Mouse (Mus musculus): Measurements from ENCODE around the gene Gm21987. TPM values are rescaled to one million over a fixed set of nuclear protein-coding genes. Genes with fewer than 3 reads are reported as not detected.

Gm21987 gene
- polyA plus RNA-seq, 1 experiment from 2014 or later: not detected

DNA sequence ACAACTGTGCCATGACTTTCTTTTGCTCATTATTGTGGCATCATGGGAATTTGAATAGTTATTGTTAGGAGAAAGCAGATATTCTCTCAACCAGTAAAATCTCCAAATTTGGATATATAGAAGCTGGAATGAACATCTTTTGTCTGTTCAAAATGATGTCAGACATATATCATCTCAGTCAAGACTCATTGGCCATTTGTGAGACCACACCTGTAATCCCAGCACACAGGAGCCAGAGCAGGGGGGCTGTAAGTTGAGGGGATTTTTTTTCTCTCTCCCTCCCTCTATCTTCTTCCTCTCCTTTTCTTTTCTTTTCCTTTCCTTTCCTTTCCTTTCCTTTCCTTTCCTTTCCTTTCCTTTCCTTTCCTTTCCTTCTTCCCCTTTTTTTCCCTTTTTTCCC is 6.0 kb downstream of the Gm21987 start:
- Histone ChIP-seq H3K27ac (no peak overlapping the region), H3K4me3 (no peak overlapping the region), H3K27me3 (ENCODE audit: low read depth, poor library complexity, severe bottlenecking) (no peaks in the 10 kb centered on the region), H3K9me3 (replicated peaks) (no peaks in the 10 kb centered on the region), H3K4me1 (0 out of 2 replicates have a peak, but pooled peaks cover 4% of the 10 kb centered on the region), H3K36me3 (peaks cover 41% of the 10 kb centered on the region)
- DNase-seq (ENCODE audit: low spot score): no peak

DNA sequence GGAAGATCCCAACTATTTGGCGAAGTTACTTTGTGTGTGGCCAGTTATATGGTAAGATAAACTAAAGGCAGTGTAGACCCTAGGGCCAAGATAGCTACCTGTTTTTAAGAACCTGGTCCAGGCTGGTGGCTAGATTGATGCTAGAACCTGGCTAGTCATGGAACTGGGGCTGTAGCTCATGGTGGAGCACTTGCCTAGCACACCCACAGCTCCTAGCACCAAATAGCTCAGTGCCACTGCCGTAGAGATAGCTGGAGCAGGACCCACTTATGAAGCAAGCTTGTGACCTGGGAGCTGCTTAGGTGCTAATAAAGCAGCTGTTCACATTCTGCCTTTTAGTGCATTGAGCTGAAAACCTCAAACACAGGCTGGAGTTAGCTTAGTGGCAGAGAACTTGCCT is 6.8 kb downstream of the Gm21987 start:
- Histone ChIP-seq H3K4me1 (no peaks in the 10 kb centered on the region), H3K36me3 (peaks cover 44% of the 10 kb centered on the region), H3K9me3 (replicated peaks) (no peaks in the 10 kb centered on the region), H3K4me3 (no peak overlapping the region), H3K27me3 (ENCODE audit: low read depth, poor library complexity, severe bottlenecking) (no peaks in the 10 kb centered on the region), H3K27ac (no peak overlapping the region)
- no peak for DNase-seq (ENCODE audit: low spot score)
- WGBS: 94% methylated on average over 2 of the region's 2 CpGs

DNA sequence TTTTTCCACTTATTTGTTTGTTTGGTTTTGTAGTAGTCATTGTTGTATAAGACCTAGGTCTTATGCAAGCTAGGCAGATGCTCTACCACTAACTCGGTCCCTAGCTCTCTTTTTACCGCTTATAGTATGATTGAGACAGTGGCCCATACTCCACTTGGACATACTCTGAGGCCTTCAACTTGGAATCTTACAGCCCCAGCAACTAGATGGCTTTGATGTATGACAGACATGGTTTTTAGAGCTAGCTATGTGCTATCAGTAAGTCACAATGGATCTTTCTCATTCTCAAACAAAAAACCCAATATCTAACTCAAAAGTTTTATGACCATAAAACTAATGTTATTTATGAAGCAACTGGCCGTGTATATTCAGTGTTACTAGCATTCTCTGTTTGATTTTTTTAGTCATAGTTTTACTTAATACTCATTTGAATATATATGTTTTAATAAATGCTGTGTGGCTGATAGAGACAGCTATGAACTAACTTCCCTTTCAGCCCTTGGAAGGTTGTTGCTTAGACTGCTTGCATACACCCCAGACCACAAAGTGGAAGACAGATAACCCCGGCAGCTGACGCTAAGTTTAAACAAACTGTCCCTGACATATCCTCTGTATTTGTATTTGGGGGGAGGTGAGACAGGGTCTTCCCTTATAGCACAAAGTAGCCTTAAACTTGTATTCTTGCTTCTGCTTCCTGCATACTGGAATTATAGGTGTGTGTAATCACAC is 7.5 kb downstream of the Gm21987 start:
- no peaks in the 10 kb centered on the region for H3K4me1 ChIP-seq
- peaks cover 41% of the 10 kb centered on the region for H3K36me3 ChIP-seq
- no peak overlapping the region for H3K4me3 ChIP-seq
- WGBS: 92% methylated on average over 5 of the region's 5 CpGs
- no peaks in the 10 kb centered on the region for H3K27me3 ChIP-seq (ENCODE audit: low read depth, poor library complexity, severe bottlenecking)
- no peak for DNase-seq (ENCODE audit: low spot score)
- H3K9me3 ChIP-seq (replicated peaks): no peaks in the 10 kb centered on the region
- no peak overlapping the region for H3K27ac ChIP-seq

DNA sequence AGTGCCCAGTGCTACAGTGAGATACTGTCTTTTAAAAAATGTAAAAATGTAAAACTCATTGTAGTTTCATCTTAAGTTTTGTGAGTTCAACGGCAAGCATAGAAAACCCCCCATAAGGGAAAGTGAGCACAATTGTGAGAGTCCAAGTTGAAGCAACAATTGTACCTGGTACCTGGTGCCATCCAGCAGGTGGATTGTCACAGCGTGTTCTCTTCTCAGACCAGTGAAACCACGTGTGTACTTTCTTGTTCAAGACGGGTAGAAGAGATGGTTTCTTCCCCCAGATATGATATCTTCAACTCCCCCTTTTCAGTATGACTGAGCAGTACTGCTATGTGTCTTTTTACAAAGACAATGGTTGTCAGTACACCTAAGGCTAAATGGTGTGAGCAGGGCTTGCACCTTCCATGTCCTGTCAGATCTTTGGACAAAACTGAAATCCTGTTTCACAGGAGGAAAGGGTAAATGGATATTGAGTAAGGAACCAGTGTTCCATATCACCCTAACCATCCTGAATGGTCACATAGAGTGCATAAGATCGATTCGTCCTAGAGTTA is 11.5 kb downstream of the Gm21987 start:
- no peaks in the 10 kb centered on the region for H3K9me3 ChIP-seq (replicated peaks)
- no peak overlapping the region for H3K4me3 ChIP-seq
- DNase-seq (ENCODE audit: low spot score): no peak
- H3K4me1 ChIP-seq: peaks cover 16% of the 10 kb centered on the region
- H3K27ac ChIP-seq: no peak overlapping the region
- no peaks in the 10 kb centered on the region for H3K27me3 ChIP-seq (ENCODE audit: low read depth, poor library complexity, severe bottlenecking)
- 91% methylated on average over 6 of the region's 6 CpGs for WGBS
- H3K36me3 ChIP-seq: peaks cover 11% of the 10 kb centered on the region

DNA sequence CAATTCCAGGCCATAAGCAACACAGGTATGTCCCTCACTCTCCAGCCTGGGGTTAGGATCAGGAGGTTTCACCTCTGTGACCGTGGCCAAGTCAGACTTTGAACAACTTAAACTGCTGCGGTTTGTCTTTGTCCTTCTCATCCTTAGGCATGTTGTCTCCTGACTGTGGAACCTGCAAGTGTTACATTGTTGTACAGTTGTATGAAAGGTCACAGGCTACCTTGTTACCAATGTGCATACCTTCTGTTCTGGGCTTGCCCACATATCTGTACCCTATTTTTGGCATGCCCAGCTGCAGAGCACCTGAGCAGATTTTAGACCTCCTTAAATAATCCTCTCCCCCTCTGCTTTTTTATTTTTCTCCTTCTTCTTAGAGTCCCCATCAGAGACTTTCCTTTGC is 12.4 kb downstream of the Gm21987 start:
- no peak for DNase-seq (ENCODE audit: low spot score)
- 93% methylated on average over 2 of the region's 2 CpGs for WGBS
- Histone ChIP-seq H3K36me3 (peaks cover 5% of the 10 kb centered on the region; the same call in 1 of the 2 replicates), H3K4me1 (peaks cover 16% of the 10 kb centered on the region), H3K27ac (no peak overlapping the region), H3K9me3 (replicated peaks) (no peaks in the 10 kb centered on the region), H3K4me3 (no peak overlapping the region), H3K27me3 (ENCODE audit: low read depth, poor library complexity, severe bottlenecking) (no peaks in the 10 kb centered on the region)

DNA sequence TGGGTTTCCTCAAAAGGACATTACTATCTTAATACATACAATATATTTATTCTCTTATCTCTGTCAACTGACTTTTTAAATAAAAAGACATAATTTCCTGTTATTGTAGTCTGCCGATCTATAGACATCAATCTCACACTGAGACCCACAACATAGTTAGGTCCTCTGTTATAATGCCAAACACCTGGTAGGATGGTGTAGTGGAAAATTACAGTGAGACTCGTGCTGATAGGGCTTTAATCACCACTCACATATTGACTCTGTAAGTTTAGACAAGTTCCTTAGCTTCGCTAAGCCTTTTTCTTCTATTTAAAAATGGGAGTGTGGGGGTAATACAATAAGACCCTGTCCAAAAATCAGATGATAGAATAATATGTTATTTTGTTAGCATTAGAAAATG is 13.0 kb downstream of the Gm21987 start:
- H3K4me1 ChIP-seq: peaks cover 16% of the 10 kb centered on the region
- WGBS: 80% methylated on average over 3 of the region's 3 CpGs
- H3K36me3 ChIP-seq: peaks cover 3% of the 10 kb centered on the region; the same call in 1 of the 2 replicates
- H3K9me3 ChIP-seq (replicated peaks): no peaks in the 10 kb centered on the region
- H3K27ac ChIP-seq: no peak overlapping the region
- H3K27me3 ChIP-seq (ENCODE audit: low read depth, poor library complexity, severe bottlenecking): no peaks in the 10 kb centered on the region
- H3K4me3 ChIP-seq: no peak overlapping the region
- DNase-seq (ENCODE audit: low spot score): no peak

DNA sequence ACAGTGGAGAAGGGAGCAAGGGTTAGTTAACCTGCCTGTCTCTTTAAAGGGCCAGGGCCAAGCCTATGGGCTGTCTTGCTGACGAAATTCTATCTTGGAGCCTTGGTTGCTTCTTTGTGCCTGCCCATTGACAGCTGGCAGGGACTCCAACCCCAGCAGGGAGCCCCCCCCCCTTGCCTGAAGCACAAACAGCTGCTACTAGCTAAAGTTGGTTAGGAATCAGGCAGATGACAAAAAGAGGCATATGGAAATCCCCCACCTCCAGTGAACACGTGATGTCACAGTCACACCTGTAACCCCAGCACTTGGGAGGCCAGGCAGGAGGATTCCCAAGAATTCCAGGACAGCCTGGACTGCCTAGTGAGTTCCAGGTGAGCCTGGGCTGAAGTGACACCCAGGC is 13.5 kb downstream of the Gm21987 start:
- H3K9me3 ChIP-seq (replicated peaks): no peaks in the 10 kb centered on the region
- H3K36me3 ChIP-seq: peaks cover 3% of the 10 kb centered on the region; the same call in 1 of the 2 replicates
- peaks cover 16% of the 10 kb centered on the region for H3K4me1 ChIP-seq
- H3K27ac ChIP-seq: no peak overlapping the region
- no peak for DNase-seq (ENCODE audit: low spot score)
- H3K4me3 ChIP-seq: no peak overlapping the region
- 38% methylated on average over 2 of the region's 2 CpGs for WGBS
- no peaks in the 10 kb centered on the region for H3K27me3 ChIP-seq (ENCODE audit: low read depth, poor library complexity, severe bottlenecking)

DNA sequence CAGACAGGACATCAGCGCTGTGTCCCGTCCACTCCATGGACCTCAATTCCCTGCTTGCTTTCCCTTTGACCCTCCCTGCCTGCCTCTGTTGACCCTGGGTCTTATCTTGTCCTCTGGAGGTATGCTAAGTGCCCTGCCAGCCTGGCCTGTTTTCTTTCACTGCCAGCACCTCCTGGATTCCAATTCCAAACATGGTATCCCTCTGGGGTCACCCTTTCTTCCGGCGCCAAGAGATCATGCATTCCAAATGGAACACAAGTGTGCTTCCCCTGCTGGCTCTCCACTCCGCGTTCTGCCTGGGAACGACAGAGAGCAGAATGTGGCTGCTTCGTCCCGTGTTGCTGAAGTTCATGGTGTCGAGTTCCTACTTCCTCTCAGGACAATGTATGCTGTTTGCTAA is 15.1 kb downstream of the Gm21987 start, which contains the start of gene Popdc2:
Popdc2 (plus strand) TSS at position 277 of the 400 bp plus-strand sequence.
- no peak for DNase-seq (ENCODE audit: low spot score)
- peak within 1 kb of the TSS; percentile 9 for H3K27ac ChIP-seq
- H3K36me3 ChIP-seq: peaks cover 3% of the 10 kb centered on the region; the same call in 1 of the 2 replicates
- H3K4me1 ChIP-seq: peaks cover 16% of the 10 kb centered on the region
- WGBS: 27% methylated on average over 10 of the region's 10 CpGs
- no peaks in the 10 kb centered on the region for H3K27me3 ChIP-seq (ENCODE audit: low read depth, poor library complexity, severe bottlenecking)
- H3K9me3 ChIP-seq (replicated peaks): no peaks in the 10 kb centered on the region
- 0 out of 2 replicates have a peak within 1 kb of the TSS, but pooled peaks have one; percentile 7 for H3K4me3 ChIP-seq

DNA sequence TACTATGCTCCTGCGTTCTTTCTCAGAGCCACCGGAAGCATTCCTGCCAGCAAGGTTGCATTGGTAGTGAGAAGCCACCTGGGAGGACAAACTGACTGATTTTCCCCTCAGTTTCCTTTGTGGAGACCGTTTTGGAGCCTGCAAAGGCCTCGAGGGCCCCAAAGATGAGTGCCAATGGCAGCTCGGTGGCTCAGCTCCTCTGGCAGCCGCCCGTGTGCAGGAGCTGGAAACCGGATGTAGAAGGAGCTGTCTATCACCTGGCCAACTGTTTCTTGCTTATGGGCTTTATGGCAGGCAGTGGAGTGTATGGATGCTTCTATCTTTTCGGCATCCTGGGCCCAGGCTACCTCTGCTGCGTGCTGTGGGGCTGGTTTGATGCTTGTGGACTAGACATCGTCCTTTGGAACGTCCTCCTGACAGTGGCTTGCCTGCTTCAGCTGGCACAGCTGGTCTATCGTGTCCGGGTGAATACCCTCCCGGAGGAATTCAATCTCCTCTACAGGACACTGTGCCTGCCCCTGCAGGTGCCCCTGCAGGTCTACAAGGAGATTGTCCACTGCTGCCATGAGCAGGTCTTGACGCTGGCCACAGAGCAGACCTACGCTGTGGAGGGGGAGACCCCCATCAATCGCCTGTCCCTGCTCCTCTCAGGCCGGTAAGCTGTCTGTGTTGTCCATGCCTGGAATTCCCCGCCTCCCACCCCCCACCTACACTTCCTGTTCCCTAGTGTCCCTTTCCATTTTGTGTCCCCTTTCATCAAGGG is 15.8 kb downstream of the Gm21987 start:
- 76% methylated on average over 20 of the region's 20 CpGs for WGBS
- no peaks in the 10 kb centered on the region for H3K27me3 ChIP-seq (ENCODE audit: low read depth, poor library complexity, severe bottlenecking)
- H3K36me3 ChIP-seq: peaks cover 3% of the 10 kb centered on the region; the same call in 1 of the 2 replicates
- DNase-seq (ENCODE audit: low spot score): no peak
- H3K4me1 ChIP-seq: peaks cover 16% of the 10 kb centered on the region
- peak overlapping the region; percentile 9 for H3K27ac ChIP-seq
- H3K4me3 ChIP-seq: no peak overlapping the region
- H3K9me3 ChIP-seq (replicated peaks): no peaks in the 10 kb centered on the region

DNA sequence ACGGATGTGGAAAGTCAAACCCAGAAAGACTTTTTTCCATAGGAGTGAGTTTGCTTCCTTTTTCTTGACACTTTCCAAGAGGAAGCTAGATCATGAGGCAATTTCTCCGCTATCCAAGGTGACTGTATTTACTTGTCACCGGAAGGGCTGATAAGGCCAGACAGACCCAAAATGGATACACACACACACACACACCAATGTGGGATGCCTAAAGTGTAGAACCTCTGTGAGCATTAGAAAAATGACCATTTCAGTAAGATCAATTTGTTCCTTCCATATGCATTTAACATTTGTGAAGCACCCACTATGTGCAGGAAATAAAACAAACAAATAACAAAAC is 16.4 kb downstream of the Gm21987 start:
- Histone ChIP-seq H3K36me3 (no peaks in the 10 kb centered on the region), H3K4me1 (peaks cover 17% of the 10 kb centered on the region), H3K9me3 (replicated peaks) (no peaks in the 10 kb centered on the region), H3K27me3 (ENCODE audit: low read depth, poor library complexity, severe bottlenecking) (no peaks in the 10 kb centered on the region), H3K27ac (no peak overlapping the region), H3K4me3 (no peak overlapping the region)
- 71% methylated on average over 3 of the region's 3 CpGs for WGBS
- DNase-seq (ENCODE audit: low spot score): no peak

DNA sequence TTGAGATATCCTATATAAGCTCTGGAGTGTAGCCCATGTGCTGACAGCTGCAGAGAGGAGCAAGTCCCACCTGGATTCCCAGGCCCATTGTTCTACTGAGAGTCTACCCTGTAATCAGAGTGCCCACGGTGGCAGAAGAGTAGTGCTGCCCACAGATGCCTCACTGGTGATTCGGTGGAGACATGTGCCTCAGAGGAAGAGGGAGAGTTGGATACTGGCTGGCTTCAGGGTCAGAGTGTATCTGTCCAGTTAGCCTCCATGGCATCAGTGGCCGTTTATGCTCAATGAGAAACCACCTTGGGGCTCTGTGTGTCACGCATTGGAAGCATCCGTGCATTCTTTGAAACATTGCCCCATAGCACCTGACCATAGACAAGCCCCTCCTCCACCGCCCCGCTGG is 16.8 kb downstream of the Gm21987 start:
- Histone ChIP-seq H3K4me1 (peaks cover 21% of the 10 kb centered on the region), H3K9me3 (replicated peaks) (no peaks in the 10 kb centered on the region), H3K4me3 (no peak overlapping the region), H3K27ac (no peak overlapping the region), H3K27me3 (ENCODE audit: low read depth, poor library complexity, severe bottlenecking) (no peaks in the 10 kb centered on the region), H3K36me3 (no peaks in the 10 kb centered on the region)
- DNase-seq (ENCODE audit: low spot score): no peak
- WGBS: 88% methylated on average over 7 of the region's 7 CpGs

DNA sequence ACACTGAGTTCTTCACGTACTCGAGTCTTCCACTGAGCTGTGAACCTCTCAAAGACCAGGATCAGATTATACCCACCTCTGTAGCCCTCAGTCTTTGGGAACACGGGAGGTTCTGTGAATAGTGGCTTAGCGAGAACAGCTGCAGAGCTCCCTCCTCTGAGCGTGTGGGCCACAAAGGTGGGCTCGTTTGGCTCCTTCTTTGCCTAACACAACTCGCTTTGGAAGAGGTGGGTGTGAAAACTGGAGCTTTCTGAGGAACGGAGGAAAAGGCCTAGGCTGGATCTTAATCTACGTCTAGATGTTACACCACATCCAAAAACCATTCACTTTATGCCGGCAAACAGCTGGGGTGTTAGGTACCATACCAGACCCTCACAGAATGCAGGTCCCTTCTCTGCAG is 18.6 kb downstream of the Gm21987 start:
- 88% methylated on average over 10 of the region's 10 CpGs for WGBS
- no peak overlapping the region for H3K4me3 ChIP-seq

DNA sequence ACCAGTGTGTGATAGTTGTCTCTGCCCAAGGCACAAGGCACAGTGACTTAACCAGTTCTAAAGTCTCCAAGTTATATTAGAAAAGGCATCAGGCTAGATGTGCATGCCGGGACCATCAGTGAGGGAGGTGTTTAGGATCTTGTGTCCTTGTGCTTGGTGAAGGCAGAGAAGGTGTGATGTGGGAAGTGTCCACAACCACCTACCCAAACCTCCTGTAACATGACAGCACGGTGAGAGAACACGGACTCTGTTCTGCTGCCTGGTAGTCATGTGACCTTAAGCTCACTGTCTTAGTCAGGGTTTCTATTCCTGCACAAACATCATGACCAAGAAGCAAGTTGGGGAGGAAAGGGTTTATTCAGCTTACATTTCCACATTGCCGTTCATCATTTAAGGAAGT is 19.4 kb downstream of the Gm21987 start:
- Histone ChIP-seq H3K36me3 (no peaks in the 10 kb centered on the region), H3K9me3 (replicated peaks) (no peaks in the 10 kb centered on the region), H3K4me3 (no peak overlapping the region), H3K27me3 (ENCODE audit: low read depth, poor library complexity, severe bottlenecking) (no peaks in the 10 kb centered on the region), H3K4me1 (peaks cover 28% of the 10 kb centered on the region), H3K27ac (no peak overlapping the region)
- WGBS: 93% methylated on average over 4 of the region's 4 CpGs
- no peak for DNase-seq (ENCODE audit: low spot score)

More for the DNA sequence above, 18.6 kb downstream of the Gm21987 start:
- H3K9me3 ChIP-seq (replicated peaks): no peaks in the 10 kb centered on the region
- no peak overlapping the region for H3K27ac ChIP-seq
- peaks cover 28% of the 10 kb centered on the region for H3K4me1 ChIP-seq
- no peaks in the 10 kb centered on the region for H3K27me3 ChIP-seq (ENCODE audit: low read depth, poor library complexity, severe bottlenecking)
- no peaks in the 10 kb centered on the region for H3K36me3 ChIP-seq
- no peak for DNase-seq (ENCODE audit: low spot score)

Data from limb, embryonic 10.5 days (tissue).